Mouse (Mus musculus): ENCODE measurements at regions not wholly inside any gene's neighbourhood (a gene's known extent, or its start where the extent isn't known, plus 50 kb on each side); places are given as distances from the start of the nearest gene placed in this dataset.
A peak's percentile ranks its signal among the peaks of the same experiment; 100 is the strongest.

DNA sequence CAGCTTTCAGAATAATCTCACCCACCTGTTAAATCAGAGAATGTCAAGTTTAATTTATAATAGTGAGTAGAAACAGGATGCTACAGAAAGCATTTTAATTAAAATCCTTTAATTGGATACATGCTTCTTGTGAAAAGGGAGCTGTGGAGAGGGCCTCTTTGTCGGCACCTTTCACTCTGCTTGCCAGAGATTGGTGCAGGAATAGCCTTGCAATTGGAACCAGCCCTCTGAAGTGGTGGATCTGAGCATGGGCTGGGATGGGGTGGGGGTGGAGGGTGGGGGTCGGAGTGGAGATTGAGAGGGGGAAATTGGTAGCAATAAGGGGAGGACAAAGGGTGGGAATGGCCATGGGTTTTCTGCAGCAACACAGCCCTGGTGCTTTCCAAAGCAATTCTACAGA lies 207.2 kb downstream of the Tbx15 start:
- DNase-seq (ENCODE audit: low spot score in 2 of 2): no peak

DNA sequence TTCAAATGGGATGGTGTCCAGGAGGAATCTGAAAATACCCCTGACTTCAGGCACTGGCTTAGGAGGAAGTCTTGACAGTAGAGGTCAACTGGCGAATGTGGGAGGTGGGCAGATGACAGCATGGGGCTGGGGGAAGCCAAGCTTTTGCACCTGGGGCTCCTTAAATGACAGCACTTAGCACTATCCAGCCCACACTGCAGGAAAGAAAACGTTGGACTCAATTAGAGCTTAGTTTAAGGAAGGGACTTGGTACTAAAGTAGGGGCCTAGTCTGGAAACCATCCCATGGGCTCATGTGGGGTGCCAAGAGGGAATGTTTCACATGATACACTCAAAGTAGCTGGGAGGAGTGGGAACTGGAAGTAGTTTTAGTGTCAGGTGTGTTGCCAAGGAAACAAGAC lies 207.6 kb downstream of the Tbx15 start:
- no peak for DNase-seq (ENCODE audit: low spot score in 2 of 2)

DNA sequence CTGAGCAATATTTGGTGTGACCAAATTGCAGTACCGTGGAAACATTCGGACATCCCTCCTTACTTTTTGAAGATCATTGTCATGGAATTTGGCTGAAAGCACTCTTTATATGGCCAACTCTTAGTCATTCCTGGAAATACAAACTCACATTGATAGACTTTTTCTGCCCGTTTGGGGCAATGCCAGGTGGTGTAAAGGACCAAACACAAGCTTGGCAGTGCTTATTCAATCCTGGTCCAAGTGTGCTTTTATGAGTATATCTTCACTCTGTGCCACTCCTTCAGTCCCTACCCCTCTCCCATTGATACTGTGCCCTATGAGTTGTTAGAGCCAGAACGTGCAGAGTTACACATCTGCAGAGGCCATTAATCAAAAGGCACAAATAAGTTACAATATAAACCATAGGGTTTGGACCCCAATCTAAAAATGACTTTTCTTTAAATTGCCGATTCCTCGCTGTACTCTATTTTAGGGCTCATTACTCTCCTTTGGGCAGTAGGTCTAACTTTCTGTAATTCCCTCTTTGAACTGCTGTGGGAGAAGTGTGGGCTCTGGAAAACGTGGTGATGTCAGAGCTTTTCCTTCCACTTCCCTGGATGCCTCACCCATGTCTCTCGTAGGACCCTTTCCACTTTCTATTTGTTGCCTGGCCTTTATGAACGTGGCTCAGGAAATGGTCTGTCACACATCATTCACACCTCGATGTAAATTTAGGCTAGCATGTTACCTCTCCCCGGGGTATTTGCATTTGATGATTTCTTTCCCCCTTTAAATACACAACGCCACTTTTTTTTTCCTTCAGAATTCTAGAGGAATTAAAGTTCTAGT lies 219.1 kb downstream of the Tbx15 start:
- DNase-seq (ENCODE audit: low spot score in 2 of 2): peak in 1 of 2 experiments; percentile 8

DNA sequence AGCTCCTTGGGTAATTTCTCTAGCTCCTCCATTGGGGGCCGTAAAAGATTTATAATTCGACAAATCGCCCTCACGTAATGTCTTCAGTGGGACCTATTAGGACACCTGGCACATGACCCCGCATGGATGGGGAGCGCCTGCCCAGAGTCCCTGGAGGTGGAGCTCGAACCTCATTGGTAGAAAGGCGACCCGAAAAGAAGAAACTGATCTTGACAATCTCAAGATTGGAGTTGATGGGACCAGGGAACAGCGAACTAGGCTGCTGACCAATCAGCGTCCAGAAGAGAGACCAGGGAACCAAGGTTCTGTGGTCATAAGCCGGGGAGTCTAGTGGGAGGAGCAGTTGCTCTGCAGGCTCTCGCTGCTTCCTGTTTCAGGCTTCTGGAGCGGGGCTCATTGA lies 259.8 kb downstream of the Tbx15 start:
- no peak for DNase-seq (ENCODE audit: low spot score in 2 of 2)

DNA sequence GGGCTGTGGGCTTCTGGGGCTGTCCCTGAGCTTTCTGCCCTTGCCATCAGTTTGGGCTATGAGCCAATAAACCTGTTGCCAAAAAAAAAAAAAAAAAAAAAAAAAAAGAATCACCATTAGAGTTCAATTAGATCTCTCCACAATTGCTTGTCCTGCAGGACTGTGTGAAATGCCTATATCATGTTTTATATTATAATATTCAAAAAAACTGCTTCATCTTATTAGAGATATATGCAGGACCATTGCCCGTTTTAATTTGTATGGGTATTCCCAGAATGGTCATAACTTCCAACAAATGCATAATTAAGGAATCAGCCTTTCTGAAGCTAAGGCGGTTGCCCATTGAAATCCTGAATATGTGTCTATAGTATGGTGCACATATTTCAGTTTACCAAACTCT lies 264.6 kb downstream of the Tbx15 start:
- no peak for DNase-seq (ENCODE audit: low spot score in 2 of 2)

DNA sequence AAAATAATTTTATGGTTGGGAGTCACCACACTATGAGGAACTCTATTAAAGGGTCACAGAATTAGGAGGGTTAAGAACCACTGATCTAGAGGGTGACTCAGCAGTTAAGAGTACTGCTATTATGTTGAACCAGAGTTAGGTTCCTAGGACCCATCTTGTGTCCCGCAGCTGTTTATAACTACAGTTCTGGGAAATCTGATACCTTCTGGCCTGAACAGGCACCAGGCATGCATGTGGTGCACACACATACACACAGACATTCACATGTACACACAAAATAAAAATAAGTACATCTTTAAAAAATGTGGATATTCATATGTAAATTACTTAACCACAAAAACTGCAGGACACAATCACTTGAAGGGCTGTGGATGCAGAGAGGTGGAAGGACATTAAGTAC lies 272.1 kb downstream of the Tbx15 start:
- DNase-seq (ENCODE audit: low spot score in 2 of 2): no peak

DNA sequence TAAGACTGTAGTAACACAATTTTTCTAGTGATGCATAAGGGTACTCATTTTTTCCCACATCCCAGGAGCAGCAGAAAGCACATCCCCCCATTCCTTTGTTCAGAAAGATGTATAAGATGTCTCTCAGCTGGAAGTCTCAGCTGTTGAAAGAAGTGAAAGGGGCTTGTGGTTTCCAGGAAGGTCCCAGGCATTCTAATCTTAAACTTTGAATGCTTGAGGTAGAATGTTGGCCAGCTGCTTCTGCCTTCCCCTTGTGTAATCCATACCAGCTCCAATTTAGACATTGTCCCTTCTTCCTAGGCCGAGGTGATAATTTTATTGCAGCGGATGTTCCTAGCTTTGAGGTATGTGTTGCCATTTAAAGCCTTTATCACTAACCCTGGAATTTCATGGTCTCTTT lies 272.8 kb downstream of the Tbx15 start:
- no peak for DNase-seq (ENCODE audit: low spot score in 2 of 2)

DNA sequence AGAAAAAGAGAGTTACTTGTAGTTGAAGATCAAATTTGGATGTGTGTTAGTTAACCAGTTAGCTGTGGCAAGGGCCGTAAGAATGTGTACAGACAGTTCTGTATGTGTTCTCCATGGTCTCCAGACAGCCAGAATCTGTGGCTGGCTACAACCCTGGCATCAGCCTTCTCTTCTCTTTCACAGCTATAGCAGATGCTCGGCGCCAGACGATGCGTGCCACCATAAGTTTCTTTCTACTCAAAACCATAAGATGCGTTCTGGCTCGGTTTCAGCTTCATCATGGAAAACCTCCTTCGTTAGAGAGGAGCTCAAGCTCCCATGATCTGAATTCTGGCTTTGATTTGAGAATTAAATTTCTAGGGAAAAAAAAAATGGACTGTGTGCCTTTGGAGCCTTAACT lies 275.6 kb downstream of the Tbx15 start:
- DNase-seq (ENCODE audit: low spot score in 2 of 2): no peak

DNA sequence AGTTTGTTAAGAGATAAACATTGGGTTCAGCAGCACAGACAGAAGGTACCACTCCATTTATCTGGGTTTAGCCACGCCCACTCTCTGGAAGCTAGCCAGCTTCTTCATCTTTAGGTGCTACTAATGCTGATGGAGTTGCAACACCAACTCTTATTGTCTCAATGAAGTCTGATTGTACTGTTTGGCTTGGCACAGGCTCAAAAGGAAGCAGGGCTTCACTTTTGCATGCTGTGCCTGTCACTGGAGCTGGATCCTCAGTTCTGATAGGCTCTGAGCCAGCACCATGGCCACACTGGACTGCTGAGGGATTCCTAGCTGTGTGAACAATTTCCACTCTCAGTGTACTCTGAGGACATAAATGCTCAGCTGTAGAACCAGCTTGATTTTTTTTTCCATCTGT lies 320.7 kb downstream of the Tbx15 start:
- no peak for DNase-seq (ENCODE audit: low spot score in 2 of 2)

DNA sequence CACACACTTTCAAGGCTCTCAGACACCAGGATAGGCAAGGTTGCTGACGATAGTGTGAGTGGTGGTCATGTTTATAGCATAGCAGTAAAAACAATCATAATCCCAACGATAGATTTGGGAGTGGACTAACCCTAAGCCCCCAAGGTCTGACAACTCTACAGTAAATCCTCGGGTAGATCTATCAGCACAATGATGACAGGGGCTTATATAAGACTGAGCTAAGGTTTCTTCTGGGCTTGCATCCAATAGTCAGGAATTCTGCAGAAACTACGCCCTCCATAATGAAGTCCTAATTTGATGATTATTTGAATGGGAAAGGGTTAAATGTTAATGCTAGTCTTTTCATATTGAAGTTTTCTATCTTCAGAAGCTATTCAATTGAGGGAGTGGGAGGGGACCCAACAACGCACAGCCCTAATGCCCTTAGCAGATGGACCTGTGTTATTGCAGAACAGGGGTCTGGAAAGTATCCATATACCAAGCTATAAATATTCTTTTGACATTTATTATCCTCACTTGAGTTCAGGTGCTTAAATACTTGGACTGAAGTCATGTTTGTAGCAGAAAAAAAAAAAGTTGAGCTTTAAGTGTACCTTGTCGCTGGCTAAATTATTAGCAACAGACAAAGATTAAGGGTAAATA lies 311.8 kb upstream of the Spag17 start:
- no peak for DNase-seq (ENCODE audit: low spot score in 2 of 2)

DNA sequence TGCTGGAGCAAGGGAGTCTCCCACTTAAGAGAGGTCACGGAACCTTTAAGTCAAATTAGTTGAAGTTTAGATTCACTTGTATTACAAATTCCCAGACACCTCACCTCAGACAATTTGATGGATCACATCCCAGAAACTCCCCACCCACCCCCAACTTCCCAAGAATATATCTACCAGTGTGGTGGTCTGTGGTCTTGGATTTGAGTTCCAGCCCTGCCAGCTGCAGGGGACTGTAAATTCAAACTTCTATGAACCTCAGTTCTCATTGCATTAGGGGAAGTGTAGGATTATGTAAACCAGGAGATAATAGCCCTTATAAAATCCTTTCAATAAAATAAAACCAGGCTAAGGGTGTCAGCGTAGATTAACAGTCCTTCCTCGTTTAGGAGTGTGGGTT lies 311.2 kb upstream of the Spag17 start:
- no peak for DNase-seq (ENCODE audit: low spot score in 2 of 2)

DNA sequence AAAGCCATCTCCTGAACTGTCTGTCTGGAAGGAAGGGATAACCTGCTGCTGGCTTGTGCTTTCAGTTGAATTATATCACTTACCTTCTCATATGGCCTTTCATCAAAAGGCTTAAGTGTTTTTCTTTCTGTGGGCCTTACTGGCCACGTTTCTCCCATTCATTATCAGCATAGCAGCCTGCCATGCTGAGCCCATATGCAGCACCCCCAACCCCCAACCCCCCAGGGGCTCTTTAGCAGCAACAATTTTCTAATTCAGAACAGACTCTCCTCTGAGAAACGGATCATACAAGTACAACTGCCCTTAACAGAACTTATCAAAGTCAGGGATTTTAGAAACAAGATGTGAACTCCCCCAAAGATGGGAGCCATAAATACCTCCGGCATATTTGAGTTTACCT lies 282.5 kb upstream of the Spag17 start:
- DNase-seq (ENCODE audit: low spot score in 2 of 2): no peak

DNA sequence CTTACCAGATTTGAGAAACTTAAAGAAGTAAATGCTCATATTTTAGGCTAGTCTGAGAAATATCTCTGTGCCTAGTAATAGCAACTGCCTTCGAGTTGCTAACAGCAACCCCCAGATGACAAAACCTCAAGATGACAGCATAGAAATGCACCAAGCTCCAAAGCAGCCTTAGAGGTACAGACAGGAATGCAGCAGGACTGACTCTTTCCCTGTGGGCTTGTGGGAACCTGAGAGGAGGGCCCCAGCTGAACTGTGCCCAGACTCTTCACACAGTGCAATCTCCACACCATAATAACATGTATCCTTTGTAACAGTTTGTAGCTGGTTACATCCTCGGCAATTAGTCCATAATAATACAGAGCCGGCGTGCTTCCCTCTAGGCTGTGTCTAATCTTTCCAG lies 252.9 kb upstream of the Spag17 start:
- no peak for DNase-seq (ENCODE audit: low spot score in 2 of 2)

DNA sequence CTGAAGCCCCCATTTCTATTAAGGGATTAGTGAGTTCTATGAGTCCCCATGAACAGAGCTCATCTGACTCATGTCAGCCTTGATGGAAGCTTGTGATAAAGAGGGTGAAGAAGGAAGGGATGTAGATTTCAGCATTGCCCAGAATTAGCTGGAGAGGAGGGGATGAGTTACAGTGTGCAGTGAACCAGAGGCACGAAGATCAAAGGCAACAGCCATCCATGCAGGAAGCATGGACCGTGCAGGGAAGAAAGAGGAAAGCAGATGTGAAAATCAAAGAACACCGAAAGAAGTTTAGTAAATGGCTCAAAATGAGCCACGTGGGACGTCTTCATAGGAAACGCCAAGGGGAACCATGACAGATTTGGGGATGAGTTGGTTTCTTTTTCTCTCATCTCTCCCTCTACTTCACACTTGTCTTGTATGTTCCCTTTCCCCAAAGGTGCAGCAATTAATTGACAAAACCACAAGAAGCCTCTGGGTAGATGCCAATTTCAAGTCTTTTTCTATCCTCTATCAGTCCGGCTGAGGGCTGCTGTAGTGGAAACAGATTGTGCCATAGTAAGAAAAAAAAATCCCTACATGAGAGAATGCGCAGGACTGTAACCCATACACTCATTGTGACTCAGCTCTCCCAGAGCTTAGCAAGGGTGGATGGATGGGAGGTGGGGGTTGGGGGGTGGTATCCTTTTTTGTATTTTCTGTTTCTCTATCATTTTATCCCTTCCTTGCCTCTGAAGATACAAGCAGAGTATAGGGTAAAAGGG lies 243.7 kb upstream of the Spag17 start:
- DNase-seq (ENCODE audit: low spot score in 2 of 2): no peak

DNA sequence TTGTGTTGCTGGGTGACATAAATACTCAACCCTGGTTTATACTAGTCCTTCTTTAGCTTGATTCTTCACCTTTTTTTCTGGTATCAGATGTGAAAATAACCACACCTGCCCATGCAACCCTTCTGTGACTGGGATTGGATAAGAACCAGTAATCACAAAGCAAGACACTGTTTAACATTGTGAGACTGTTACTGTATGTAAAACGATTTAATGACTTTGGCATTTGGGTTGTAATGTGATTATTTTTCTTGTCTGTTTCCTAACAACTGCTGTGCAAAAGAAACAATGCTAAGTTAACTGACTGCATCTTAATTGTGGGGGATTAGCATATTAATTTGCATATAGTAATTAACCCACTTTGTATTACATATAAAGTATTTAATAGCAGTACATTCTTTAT lies 240.3 kb upstream of the Spag17 start:
- no peak for DNase-seq (ENCODE audit: low spot score in 2 of 2)

DNA sequence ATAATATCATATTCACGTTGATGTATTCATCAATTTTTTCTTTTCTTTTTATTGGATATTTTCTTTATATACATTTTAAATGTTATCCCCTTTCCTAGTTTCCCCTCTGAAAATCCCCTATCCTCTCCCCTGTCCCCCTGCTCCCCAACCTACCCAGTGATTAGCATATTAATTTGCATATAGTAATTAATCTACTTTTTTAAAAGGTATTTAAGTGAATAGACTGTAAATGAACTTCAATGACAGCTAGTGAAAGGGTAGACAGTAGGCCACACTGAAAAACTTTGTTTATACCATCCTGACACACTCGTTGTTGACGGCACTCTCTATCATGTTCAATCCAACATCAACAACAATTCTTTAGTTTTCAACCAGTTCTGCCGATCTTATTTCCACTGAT lies 239.9 kb upstream of the Spag17 start:
- DNase-seq (ENCODE audit: low spot score in 2 of 2): no peak

DNA sequence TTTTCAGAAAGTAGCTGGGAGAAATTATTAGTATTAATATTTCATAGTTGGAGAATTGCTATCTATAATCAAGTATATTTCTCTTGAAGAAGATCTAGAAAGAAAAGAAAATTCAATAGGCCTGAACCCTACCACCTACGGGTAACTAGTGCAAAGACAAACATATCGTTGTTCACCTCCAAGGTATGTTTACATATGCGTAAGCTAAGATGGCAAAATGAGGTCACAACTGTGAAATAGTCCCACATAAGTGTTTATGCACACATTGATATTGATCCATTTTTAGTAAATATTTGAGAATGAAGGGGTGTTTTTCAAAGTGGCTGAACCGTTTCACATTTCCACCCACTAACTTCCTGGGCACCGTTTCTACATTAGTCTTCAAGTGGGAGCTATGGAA lies 227.6 kb upstream of the Spag17 start:
- DNase-seq (ENCODE audit: low spot score in 2 of 2): no peak

DNA sequence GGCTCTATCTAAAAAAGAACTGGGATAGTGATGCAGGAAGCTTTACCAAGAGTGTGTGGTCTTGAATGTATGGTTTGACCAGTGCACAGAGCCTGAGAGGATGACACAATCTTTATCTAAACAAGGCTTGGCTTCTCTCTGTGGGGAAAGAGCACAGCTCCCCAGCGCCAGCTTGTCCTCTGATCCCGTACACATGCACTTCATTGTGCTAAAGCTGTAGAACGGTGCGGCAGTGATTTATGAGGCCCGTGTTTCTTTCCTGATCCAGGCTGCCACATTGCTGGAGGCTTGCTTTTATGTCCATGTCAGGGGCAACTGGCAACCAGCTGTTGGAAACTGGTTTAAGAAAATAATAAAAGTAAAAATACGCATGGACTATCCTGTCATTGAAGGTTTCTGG lies 221.4 kb upstream of the Spag17 start:
- DNase-seq (ENCODE audit: low spot score in 2 of 2): no peak

DNA sequence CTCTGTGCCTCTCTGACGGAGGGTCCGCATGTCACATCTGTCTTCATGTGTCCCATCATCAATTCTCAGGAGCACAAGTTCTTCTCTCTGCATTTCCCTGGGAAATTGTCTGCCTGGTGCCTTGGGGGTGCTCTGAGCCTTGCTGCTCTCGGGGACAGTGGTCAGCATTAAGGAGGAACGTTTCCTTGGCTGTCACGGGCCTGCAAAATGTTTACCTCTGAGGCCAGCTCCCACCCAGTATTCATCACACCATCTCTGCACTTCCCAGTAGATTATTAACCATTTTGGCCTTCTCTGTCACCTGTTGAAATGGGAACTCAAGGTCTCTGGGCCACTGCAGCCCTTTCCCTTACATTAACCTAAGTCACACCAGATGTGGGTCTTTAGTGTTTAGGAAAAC lies 219.8 kb upstream of the Spag17 start:
- DNase-seq (ENCODE audit: low spot score in 2 of 2): no peak

DNA sequence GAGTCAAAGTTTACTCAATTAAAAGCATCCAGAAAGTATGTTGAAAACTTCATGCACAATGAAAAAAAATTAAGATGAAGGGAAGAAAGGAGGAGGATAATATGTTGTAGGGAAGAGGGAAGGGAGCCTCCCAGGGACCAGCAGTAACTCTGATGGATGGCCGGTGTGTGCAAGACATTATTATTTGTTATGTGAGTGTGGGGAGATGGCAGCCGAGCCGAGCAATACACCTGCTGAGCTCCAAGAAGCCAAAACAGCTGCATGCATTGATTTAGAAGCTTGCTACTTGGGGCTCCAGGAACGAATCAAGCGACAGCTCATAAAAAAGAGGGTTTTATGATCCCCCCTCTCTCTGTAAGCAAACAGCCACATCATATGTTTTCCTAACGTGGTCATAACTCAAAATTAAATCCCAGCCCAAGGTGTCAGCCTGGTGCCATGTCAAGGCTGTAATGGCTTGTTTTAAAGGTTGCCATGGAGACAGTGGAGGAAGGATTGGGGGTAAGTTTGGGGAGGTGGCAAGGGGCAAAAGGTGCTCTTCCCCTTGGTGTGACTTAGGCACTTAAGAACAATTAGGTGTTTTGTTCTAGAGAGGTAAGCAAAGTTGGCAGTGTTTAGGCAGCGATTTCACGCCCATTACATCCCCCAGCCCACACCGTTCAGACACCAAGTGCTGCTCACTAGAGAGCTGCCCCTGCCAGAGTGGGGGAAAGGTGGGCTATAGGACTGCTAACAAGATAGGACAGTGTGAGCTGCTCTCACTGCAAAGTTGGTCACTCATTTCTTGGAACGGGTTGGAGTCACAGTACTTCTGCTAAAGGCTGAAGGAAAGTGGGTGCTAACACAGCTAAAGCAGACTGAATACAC lies 219.1 kb upstream of the Spag17 start:
- no peak for DNase-seq (ENCODE audit: low spot score in 2 of 2)

DNA sequence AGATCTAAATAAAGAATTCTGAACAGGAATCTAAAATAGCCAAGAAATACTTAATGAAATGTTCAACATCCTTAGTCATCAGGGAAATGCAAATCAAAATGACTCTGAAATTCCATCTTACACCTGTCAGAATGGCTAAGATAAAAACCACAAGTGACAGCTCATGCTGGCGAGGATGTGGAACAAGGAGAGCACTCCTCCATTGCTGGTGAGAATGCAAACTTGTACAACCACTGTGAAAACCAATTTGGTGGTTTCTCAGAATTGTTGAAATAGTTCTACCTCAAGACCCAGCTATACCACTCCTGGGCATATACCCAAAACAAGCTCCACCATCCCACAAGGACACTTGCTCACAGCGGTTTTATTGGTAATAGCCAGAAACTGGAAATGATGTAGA lies 211.1 kb upstream of the Spag17 start:
- no peak for DNase-seq (ENCODE audit: low spot score in 2 of 2)

DNA sequence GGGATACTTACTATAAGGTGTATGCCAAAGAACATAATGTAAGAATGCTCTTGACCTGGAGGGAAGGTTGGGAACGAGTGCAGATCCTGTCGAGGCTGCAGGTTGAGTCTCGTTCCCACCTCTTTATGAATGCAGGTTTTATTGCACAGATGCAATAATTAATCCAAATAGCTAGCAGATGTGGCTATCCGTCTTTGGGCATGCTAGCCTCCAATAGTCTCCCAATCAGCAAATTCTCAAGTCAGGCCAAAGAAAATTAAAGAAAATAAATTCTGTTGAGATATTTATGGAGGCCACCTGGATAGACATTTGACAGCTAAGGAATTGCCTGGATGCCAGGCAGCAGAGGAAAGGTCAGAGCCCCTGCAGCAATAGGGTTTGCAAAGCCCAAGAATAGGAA lies 175.7 kb upstream of the Spag17 start:
- no peak for DNase-seq (ENCODE audit: low spot score in 2 of 2)

Measured in gastrocnemius, adult 8-10 months (tissue).